Mouse (Mus musculus) kidney, embryonic 16.5 days (tissue): ENCODE measurements around the gene Cenpn. TPM values are rescaled to one million over a fixed set of nuclear protein-coding genes. Genes with fewer than 3 reads are reported as not detected.

Experiments used
- ATAC-seq: fragments of 200-750 bp; cut with Nextera tagmentation; 2 replicates; pipeline ENCODE4 v1.8.0; 2017; ENCODE audit warnings: moderate TSS enrichment; ENCODE audit not compliant: low FRiP score, low TSS enrichment
- H3K27ac ChIP-seq: fragments of 300-500 bp; sonication (generic); 2 replicates; pipeline ENCODE4 v1.5.1; 2014; ENCODE audit warnings: low read length
- H3K27me3 ChIP-seq: fragments of 300-500 bp; sonication (generic); 2 replicates; pipeline ENCODE4 v1.6.1; 2014; ENCODE audit warnings: low read length, control low read depth, mixed read lengths; ENCODE audit not compliant: insufficient read depth
- H3K36me3 ChIP-seq: fragments of 300-500 bp; sonication (generic); 2 replicates; pipeline ENCODE4 v1.6.1; 2014; ENCODE audit warnings: low read length, control low read depth, mixed read lengths; ENCODE audit not compliant: insufficient read depth
- H3K4me1 ChIP-seq: fragments of 300-500 bp; sonication (generic); 2 replicates; pipeline ENCODE4 v1.6.1; 2014; ENCODE audit warnings: low read length, control low read depth, mixed read lengths; ENCODE audit not compliant: insufficient read depth
- H3K4me2 ChIP-seq: fragments of 300-500 bp; sonication (generic); replicated peaks from 2 replicates; pipeline ENCODE4 v1.6.1; 2014; ENCODE audit warnings: low read depth, low read length
- H3K4me3 ChIP-seq: fragments of 300-500 bp; sonication (generic); 2 replicates; pipeline ENCODE4 v1.5.1; 2014; ENCODE audit warnings: mild to moderate bottlenecking, low read length
- H3K9ac ChIP-seq: fragments of 300-500 bp; sonication (generic); replicated peaks from 2 replicates; pipeline ENCODE4 v1.6.1; 2014; ENCODE audit warnings: low read length
- H3K9me3 ChIP-seq: fragments of 300-500 bp; sonication (generic); 2 replicates; pipeline ENCODE4 v1.6.1; 2016; ENCODE audit warnings: low read length, control low read depth
- WGBS: fragments of 180-500 bp; shearing (Covaris S2); extraction: QIAGEN DNeasy Blood & Tissue Kit; methylation state at CpG from one replicate; pipeline ENCODE4 v1.1.7; 2014; 5-methylcytosine and 5-hydroxymethylcytosine counted together
- polyA plus RNA-seq: library from polyadenylated mRNA; unstranded; fragments of >200 nt; fragmentation: Nextera tagmentation; extraction: Ambion mirVana; gene quantifications from 2 replicates; pipeline ENCODE4 v1.2.1, GENCODE M21; 2015

The Cenpn gene
- polyA plus RNA-seq, result 45.5 and 46.3 TPM in 2 replicates

GRCm38 (mm10) chr8:116921337-116922059, at the start of gene Cenpn, which contains the start of gene Cmc2:
Gene Cenpn, plus strand, starts transcription at chr8:116921730.
Gene Cmc2, minus strand, starts transcription at chr8:116921455.
- peak; percentile 97 for ATAC-seq
- Histone ChIP-seq H3K4me1 (peaks cover 11% of the 10 kb centered on the region), H3K36me3 (peaks cover 6% of the 10 kb centered on the region; the same call in 1 of the 2 replicates), H3K4me3 (peak within 1 kb of the TSS; percentile 79), H3K27ac (peak within 1 kb of the TSS; percentile 84), H3K4me2 (peak within 1 kb of the TSS; percentile 81), H3K27me3 (no peaks in the 10 kb centered on the region), H3K9me3 (no peaks in the 10 kb centered on the region), H3K9ac (peak within 1 kb of the TSS; percentile 80)
- under 1% methylated on average over 56 of the region's 57 CpGs for WGBS

- Histone ChIP-seq H3K27me3 (no peaks in the 10 kb centered on the region), H3K36me3 (no peaks in the 10 kb centered on the region), H3K4me3 (no peak overlapping the region), H3K9me3 (peaks cover 3% of the 10 kb centered on the region), H3K4me1 (no peaks in the 10 kb centered on the region; the same call in 1 of the 2 replicates), H3K27ac (no peak overlapping the region), H3K4me2 (no peak overlapping the region), H3K9ac (no peak overlapping the region)
- peak; percentile 37; the same call in 1 of the 2 replicates for ATAC-seq
- WGBS, result 65% methylated on average over 2 of the region's 2 CpGs
These were observed 48.7 kb upstream of the Cenpn start for GRCm38 (mm10) chr8:116872761-116873342.

- Histone ChIP-seq H3K9me3 (peaks cover 3% of the 10 kb centered on the region), H3K4me2 (no peak overlapping the region), H3K4me3 (no peak overlapping the region), H3K36me3 (no peaks in the 10 kb centered on the region), H3K27ac (no peak overlapping the region), H3K9ac (no peak overlapping the region), H3K4me1 (no peaks in the 10 kb centered on the region; the same call in 1 of the 2 replicates), H3K27me3 (no peaks in the 10 kb centered on the region)
- no peak for ATAC-seq
- WGBS, result 51% methylated on average over 11 of the region's 11 CpGs
These were observed 47.9 kb upstream of the Cenpn start for GRCm38 (mm10) chr8:116873586-116873985.

- no peak for ATAC-seq
- 67% methylated on average over 8 of the region's 8 CpGs for WGBS
- Histone ChIP-seq H3K27ac (no peak overlapping the region), H3K9me3 (peaks cover 3% of the 10 kb centered on the region), H3K4me3 (no peak overlapping the region), H3K4me1 (no peaks in the 10 kb centered on the region), H3K27me3 (no peaks in the 10 kb centered on the region), H3K36me3 (no peaks in the 10 kb centered on the region), H3K4me2 (no peak overlapping the region), H3K9ac (no peak overlapping the region)
These were observed 47.5 kb upstream of the Cenpn start for GRCm38 (mm10) chr8:116873986-116874385.

GRCm38 (mm10) chr8:116875798-116876450, 45.6 kb upstream of the Cenpn start:
- Histone ChIP-seq H3K36me3 (no peaks in the 10 kb centered on the region), H3K4me2 (no peak overlapping the region), H3K27ac (no peak overlapping the region), H3K9me3 (peaks cover 3% of the 10 kb centered on the region), H3K4me3 (no peak overlapping the region), H3K27me3 (no peaks in the 10 kb centered on the region), H3K4me1 (no peaks in the 10 kb centered on the region), H3K9ac (no peak overlapping the region)
- 65% methylated on average over 17 of the region's 17 CpGs for WGBS
- ATAC-seq, result no peak

- H3K27ac ChIP-seq, result no peak overlapping the region
- no peak overlapping the region for H3K9ac ChIP-seq
- H3K27me3 ChIP-seq, result no peaks in the 10 kb centered on the region
- no peaks in the 10 kb centered on the region for H3K4me1 ChIP-seq
- WGBS, result 87% methylated on average over 8 of the region's 8 CpGs
- peaks cover 4% of the 10 kb centered on the region; the same call in 1 of the 2 replicates for H3K36me3 ChIP-seq
- H3K4me3 ChIP-seq, result no peak overlapping the region
- ATAC-seq, result no peak
- H3K9me3 ChIP-seq, result peaks cover 3% of the 10 kb centered on the region
- H3K4me2 ChIP-seq, result no peak overlapping the region
These were observed 40.1 kb upstream of the Cenpn start for GRCm38 (mm10) chr8:116881396-116881795.

- no peak overlapping the region for H3K27ac ChIP-seq
- no peak for ATAC-seq
- peaks cover 32% of the 10 kb centered on the region for H3K36me3 ChIP-seq
- H3K4me2 ChIP-seq, result no peak overlapping the region
- no peak overlapping the region for H3K9ac ChIP-seq
- no peak overlapping the region for H3K4me3 ChIP-seq
- no peaks in the 10 kb centered on the region for H3K4me1 ChIP-seq
- no peaks in the 10 kb centered on the region for H3K27me3 ChIP-seq
- WGBS, result 68% methylated on average over 4 of the region's 4 CpGs
- no peaks in the 10 kb centered on the region for H3K9me3 ChIP-seq
These were observed 33.7 kb upstream of the Cenpn start for GRCm38 (mm10) chr8:116887813-116888212.

- no peaks in the 10 kb centered on the region for H3K4me1 ChIP-seq
- peaks cover 41% of the 10 kb centered on the region for H3K36me3 ChIP-seq
- no peak overlapping the region for H3K27ac ChIP-seq
- no peak overlapping the region for H3K4me3 ChIP-seq
- H3K9me3 ChIP-seq, result peaks cover 11% of the 10 kb centered on the region
- no peak for ATAC-seq
- H3K9ac ChIP-seq, result no peak overlapping the region
- no peak overlapping the region for H3K4me2 ChIP-seq
- no peaks in the 10 kb centered on the region for H3K27me3 ChIP-seq
- WGBS, result 85% methylated on average over 5 of the region's 5 CpGs
These were observed 30.1 kb upstream of the Cenpn start for GRCm38 (mm10) chr8:116891446-116891845.

- Histone ChIP-seq H3K27ac (no peak overlapping the region), H3K9me3 (peaks cover 11% of the 10 kb centered on the region), H3K9ac (no peak overlapping the region), H3K4me1 (no peaks in the 10 kb centered on the region), H3K36me3 (peaks cover 37% of the 10 kb centered on the region), H3K4me2 (no peak overlapping the region), H3K27me3 (no peaks in the 10 kb centered on the region), H3K4me3 (no peak overlapping the region)
- ATAC-seq, result no peak
- 94% methylated on average over 3 of the region's 3 CpGs for WGBS
These were observed 29.4 kb upstream of the Cenpn start for GRCm38 (mm10) chr8:116892130-116892529.
